Mouse (Mus musculus) liver, adult 2 months (tissue): Measurements from ENCODE around the gene Mllt10. TPM values are rescaled to one million over a fixed set of nuclear protein-coding genes. Genes with fewer than 3 reads are reported as not detected.

ENCODE experiments used
- DNase-seq: peaks from one replicate; pipeline ENCODE4 v3.0.0-alpha.2; 2011; ENCODE audit warnings: low read depth, low spot score; ENCODE audit errors: extremely low read depth
- H3K27ac ChIP-seq: fragments of 200-500 bp; replicated peaks from 2 replicates; pipeline ENCODE4 v1.5.1; 2012; ENCODE audit warnings: low read depth, mild to moderate bottlenecking, control low read depth, inconsistent platforms, low read length; ENCODE audit not compliant: insufficient read depth
- H3K27me3 ChIP-seq: fragments of 200-500 bp; 2 replicates; pipeline ENCODE4 v1.6.1; 2012; ENCODE audit warnings: mild to moderate bottlenecking, moderate library complexity, low read length, inconsistent platforms; ENCODE audit not compliant: control insufficient read depth, insufficient read depth
- H3K36me3 ChIP-seq: fragments of 200-500 bp; 2 replicates; pipeline ENCODE4 v1.6.1; 2012; ENCODE audit warnings: low read length, inconsistent platforms; ENCODE audit not compliant: control insufficient read depth, insufficient read depth
- H3K4me1 ChIP-seq: fragments of 200-500 bp; 2 replicates; pipeline ENCODE4 v1.6.1; 2011; ENCODE audit warnings: low read length; ENCODE audit not compliant: control insufficient read depth, insufficient read depth
- H3K4me3 ChIP-seq: fragments of 200-500 bp; 2 replicates; pipeline ENCODE4 v1.5.1; 2011; ENCODE audit warnings: low read depth, mild to moderate bottlenecking, control low read depth, low read length, moderate library complexity; ENCODE audit not compliant: insufficient read depth
- H3K79me2 ChIP-seq: fragments of 200-500 bp; 2 replicates; pipeline ENCODE4 v1.6.1; 2012; ENCODE audit warnings: inconsistent platforms, mild to moderate bottlenecking, low read length, moderate library complexity; ENCODE audit not compliant: control insufficient read depth, insufficient read depth
- H3K9ac ChIP-seq: fragments of 200-500 bp; 2 replicates; pipeline ENCODE4 v1.6.1; 2012; ENCODE audit warnings: low read depth, mild to moderate bottlenecking, control low read depth, inconsistent platforms, low read length
- CTCF ChIP-seq: fragments of 200-500 bp; IDR thresholded peaks from 2 replicates; pipeline ENCODE4 v1.5.1; 2011; ENCODE audit warnings: low read depth, low read length, control low read depth
- POLR2A ChIP-seq: fragments of 200-500 bp; IDR thresholded peaks from 2 replicates; pipeline ENCODE4 v1.6.1; 2011; ENCODE audit warnings: low read length, control low read depth; ENCODE audit not compliant: insufficient read depth; ENCODE audit errors: extremely low read depth
- WGBS: fragments of 180-500 bp; shearing (Covaris S2); methylation state at CpG from one replicate; pipeline ENCODE4 v1.1.7; 2018; 5-methylcytosine and 5-hydroxymethylcytosine counted together
- polyA plus RNA-seq: library from polyadenylated mRNA; depleted of rRNA; stranded (reverse); fragments of >200 nt; gene quantifications from 2 replicates; pipeline ENCODE4 v1.2.3, GENCODE M21; 2012
- total RNA-seq: library from RNA; depleted of rRNA; stranded (reverse); fragments of >200 nt; gene quantifications from 2 replicates; pipeline ENCODE4 v1.2.3, GENCODE M21; 2014

Gene Mllt10
- total and polyA plus RNA-seq, 2 experiments: 16.7 to 18.0 TPM

DNA sequence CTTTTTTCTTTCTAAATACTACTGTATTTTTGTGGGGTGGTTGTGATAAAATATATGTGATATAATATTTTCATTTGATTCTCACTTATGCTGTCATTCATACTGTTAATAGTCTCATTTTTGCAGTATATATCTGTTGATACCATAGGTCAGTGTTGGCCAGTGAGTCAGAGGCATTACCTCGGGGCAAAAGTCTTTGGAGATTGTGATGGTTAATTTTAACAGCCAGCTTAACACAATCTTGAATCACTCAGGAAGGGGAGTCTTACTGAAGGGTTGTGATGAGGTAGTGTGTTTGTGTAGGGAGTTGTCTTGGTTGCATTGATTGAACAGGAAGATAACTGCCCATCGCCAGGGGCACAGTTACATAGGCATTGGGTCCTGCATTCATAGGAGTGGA, 83.1 kb downstream of the Mllt10 start:
- Histone ChIP-seq H3K4me1 (peaks cover 17% of the 10 kb centered on the region), H3K27ac (peak overlapping the region; percentile 44; the same call in 1 of the 2 replicates), H3K36me3 (peaks cover 9% of the 10 kb centered on the region), H3K9ac (no peak overlapping the region), H3K79me2 (peaks cover 2% of the 10 kb centered on the region; the same call in 1 of the 2 replicates), H3K4me3 (no peak overlapping the region), H3K27me3 (no peaks in the 10 kb centered on the region)
- 60% methylated on average over 2 of the region's 2 CpGs for WGBS
- TF ChIP-seq POLR2A: no peak
- TF ChIP-seq CTCF: no peak
- no peak for DNase-seq

DNA sequence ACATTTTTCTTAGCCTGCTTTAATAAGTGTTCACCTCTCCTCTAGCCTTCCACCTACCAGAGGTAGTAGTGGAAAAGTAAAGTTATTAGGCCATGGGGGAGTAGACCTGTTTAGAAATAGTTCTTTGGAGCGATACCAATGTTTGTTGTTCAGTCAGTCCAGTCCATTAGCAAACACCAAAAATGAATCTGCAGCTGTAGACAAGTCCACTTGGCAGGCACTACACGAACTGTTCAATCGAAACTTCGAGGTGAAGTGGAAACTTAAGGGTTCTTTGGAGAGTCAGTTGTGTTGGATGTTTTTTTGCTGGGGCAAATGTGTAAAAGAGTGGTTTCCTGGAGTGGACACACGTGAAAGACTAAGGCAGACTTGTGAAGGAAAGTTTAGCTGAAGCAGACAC, 84.6 kb downstream of the Mllt10 start:
- Histone ChIP-seq H3K27ac (peak overlapping the region; percentile 89), H3K36me3 (peaks cover 9% of the 10 kb centered on the region; the same call in 1 of the 2 replicates), H3K4me3 (no peak overlapping the region), H3K27me3 (no peaks in the 10 kb centered on the region), H3K4me1 (peaks cover 17% of the 10 kb centered on the region), H3K79me2 (peaks cover 2% of the 10 kb centered on the region; the same call in 1 of the 2 replicates), H3K9ac (no peak overlapping the region)
- TF ChIP-seq CTCF: no peak
- no peak for TF ChIP-seq POLR2A
- 22% methylated on average over 5 of the region's 5 CpGs for WGBS
- peak; percentile 99 for DNase-seq

DNA sequence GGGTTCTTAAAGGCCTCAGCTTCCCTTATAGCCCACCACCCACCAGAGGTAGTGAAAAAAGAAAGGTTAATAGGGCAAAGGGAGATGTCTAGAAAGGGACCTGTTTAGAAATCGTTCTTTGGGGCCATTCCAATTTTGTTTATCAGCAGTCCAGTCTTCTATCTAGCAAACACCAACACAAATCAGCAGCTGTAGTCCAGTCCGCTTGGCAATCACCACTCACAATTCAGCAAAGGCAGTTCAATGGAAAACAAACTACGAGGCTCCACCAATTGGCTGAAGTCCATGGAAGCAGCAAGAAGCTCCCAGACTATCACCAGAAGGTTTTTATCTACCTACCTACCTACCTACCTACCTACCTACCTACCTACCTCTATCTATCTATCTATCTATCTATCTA, 101.1 kb downstream of the Mllt10 start:
- Histone ChIP-seq H3K36me3 (peaks cover 18% of the 10 kb centered on the region), H3K79me2 (peaks cover 3% of the 10 kb centered on the region; the same call in 1 of the 2 replicates), H3K4me3 (no peak overlapping the region), H3K4me1 (peaks cover 2% of the 10 kb centered on the region; the same call in 1 of the 2 replicates), H3K9ac (no peak overlapping the region), H3K27ac (no peak overlapping the region), H3K27me3 (no peaks in the 10 kb centered on the region)
- TF ChIP-seq POLR2A (no peak), CTCF (no peak)
- WGBS: 27% methylated on average over 3 of the region's 3 CpGs
- peak; percentile 96 for DNase-seq

GRCm38 (mm10) chr2:18159426-18159825, 104.4 kb downstream of the Mllt10 start:
- H3K4me3 ChIP-seq: no peak overlapping the region
- WGBS: 81% methylated on average over 3 of the region's 3 CpGs
- DNase-seq: no peak
- no peak overlapping the region for H3K9ac ChIP-seq
- H3K27ac ChIP-seq: no peak overlapping the region
- TF ChIP-seq POLR2A (no peak), CTCF (no peak)
- H3K36me3 ChIP-seq: peaks cover 18% of the 10 kb centered on the region
- peaks cover 3% of the 10 kb centered on the region; the same call in 1 of the 2 replicates for H3K79me2 ChIP-seq
- H3K27me3 ChIP-seq: no peaks in the 10 kb centered on the region
- H3K4me1 ChIP-seq: peaks cover 2% of the 10 kb centered on the region; the same call in 1 of the 2 replicates

DNA sequence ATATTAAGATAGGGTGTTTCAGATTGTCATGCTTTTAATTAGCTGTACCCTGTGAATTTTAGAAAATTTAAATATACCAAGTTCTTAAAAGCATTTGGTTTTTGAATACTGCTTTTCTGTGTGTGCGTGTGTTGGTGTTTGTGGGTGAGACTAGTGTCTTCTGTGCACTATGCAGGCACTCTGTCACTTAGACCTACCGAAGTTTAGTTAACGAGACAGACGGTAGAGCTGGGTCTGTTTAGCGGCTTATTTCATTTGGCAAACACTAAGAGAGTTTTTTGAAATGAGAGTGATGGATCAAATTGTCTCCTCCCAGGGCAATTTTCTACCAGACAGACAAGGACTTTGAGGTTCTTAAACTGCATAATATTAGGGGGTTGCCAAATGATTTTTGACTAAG, 106.0 kb downstream of the Mllt10 start:
- peaks cover 3% of the 10 kb centered on the region; the same call in 1 of the 2 replicates for H3K79me2 ChIP-seq
- H3K27ac ChIP-seq: no peak overlapping the region
- TF ChIP-seq CTCF (no peak), POLR2A (no peak)
- DNase-seq: no peak
- no peak overlapping the region for H3K9ac ChIP-seq
- no peak overlapping the region for H3K4me3 ChIP-seq
- peaks cover 14% of the 10 kb centered on the region for H3K36me3 ChIP-seq
- no peaks in the 10 kb centered on the region for H3K27me3 ChIP-seq
- 92% methylated on average over 5 of the region's 5 CpGs for WGBS
- H3K4me1 ChIP-seq: no peaks in the 10 kb centered on the region; the same call in 1 of the 2 replicates

GRCm38 (mm10) chr2:18165511-18165910, 110.5 kb downstream of the Mllt10 start:
- Histone ChIP-seq H3K27ac (no peak overlapping the region), H3K79me2 (peaks cover 4% of the 10 kb centered on the region; the same call in 1 of the 2 replicates), H3K36me3 (peaks cover 17% of the 10 kb centered on the region), H3K27me3 (no peaks in the 10 kb centered on the region), H3K4me3 (no peak overlapping the region), H3K4me1 (no peaks in the 10 kb centered on the region; the same call in 1 of the 2 replicates), H3K9ac (no peak overlapping the region)
- 78% methylated on average over 2 of the region's 2 CpGs for WGBS
- no peak for TF ChIP-seq CTCF
- TF ChIP-seq POLR2A: no peak
- DNase-seq: no peak
